Mouse (Mus musculus) adrenal gland, postnatal 25 days (tissue): Measurements from ENCODE around the gene Gnai2. TPM values are rescaled to one million over a fixed set of nuclear protein-coding genes. Genes with fewer than 3 reads are reported as not detected.

ENCODE experiments used
- DNase-seq: peaks from one replicate; pipeline ENCODE4 v3.0.0; 2021; ENCODE audit warnings: mixed read lengths
- total RNA-seq: library from RNA; stranded (reverse); gene quantifications from 2 replicates; pipeline ENCODE4 v1.2.3, GENCODE M21; 2021

The Gnai2 gene
- total RNA-seq, 1 experiment from 2014 or later: 238 TPM

DNA sequence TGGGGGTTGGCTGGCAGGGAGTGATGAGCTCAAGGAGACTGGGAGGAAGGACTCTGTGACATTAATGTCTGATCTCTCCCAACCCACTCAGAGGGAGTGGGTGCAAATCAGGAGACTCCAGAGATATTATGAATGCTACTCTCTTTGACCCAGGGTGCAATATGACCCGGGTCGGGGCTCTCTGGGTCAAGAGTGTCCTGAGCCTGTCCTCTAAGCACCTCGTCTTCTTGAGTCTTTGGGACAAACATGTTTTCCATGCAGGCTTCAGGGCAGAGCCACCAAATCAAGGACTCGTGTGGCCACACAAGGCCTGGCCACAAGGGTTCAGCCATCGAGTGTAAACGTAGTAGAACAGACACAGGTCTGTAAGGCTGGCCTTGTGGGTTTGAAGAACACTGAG is 22.9 kb upstream of the Gnai2 start:
- no peak for DNase-seq

DNA sequence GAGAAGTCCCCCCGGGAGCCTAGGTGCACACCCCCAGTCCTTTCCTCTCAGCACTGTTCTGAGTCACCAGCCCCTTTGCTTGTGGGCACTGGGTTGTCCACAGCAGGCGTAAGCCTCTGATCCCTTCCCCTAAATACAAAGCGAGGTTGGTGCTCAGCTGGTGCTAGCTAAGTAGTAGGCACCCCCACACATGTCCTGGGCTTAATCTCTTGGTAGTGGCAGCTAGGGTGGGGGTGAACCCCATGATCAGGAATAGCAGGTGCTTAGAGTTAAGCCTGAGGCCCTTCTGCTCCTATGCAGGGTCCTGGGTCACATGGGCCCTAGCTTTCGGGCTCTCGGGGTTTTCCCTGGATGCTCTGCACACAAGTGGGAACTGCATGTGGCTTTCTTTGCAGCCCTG is 22.0 kb upstream of the Gnai2 start:
- DNase-seq: no peak

DNA sequence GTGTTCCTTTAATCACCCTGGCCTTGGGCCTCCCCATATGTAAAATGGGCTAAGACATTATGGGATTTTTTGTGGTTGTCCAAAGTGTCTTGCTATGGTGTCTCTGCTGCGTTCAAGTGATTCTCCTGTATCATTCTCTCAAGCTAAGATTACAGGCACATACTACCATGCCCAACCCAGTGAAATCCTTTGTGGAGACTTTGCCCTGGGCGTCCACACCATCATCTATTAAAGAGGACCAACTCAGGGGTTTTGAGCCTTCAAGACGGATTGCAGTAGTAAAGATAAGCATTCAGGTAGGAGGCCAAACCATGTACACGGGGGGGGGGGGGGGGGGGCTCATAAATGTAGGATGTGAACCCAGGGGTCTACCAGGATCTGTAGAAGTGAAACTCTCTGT is 19.4 kb upstream of the Gnai2 start:
- no peak for DNase-seq

DNA sequence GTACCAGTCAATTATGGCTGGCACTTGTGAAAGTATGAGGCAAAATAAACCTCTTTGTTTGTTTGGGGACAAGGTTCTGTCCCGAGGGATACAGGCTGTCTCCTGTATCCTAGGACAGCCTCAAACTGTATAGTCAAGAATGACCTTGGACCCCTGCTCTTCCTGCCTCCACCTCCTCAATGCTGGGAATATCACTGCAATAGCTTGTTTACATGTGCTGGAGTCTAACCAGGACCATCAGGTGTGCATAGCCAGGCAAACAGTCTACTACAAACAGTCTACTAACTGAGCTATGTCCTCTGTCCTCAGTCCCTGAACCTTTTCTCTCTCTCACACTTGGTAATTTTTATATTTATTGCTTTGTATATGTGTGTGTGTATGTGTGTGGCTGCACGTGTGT is 18.3 kb upstream of the Gnai2 start:
- DNase-seq: no peak

DNA sequence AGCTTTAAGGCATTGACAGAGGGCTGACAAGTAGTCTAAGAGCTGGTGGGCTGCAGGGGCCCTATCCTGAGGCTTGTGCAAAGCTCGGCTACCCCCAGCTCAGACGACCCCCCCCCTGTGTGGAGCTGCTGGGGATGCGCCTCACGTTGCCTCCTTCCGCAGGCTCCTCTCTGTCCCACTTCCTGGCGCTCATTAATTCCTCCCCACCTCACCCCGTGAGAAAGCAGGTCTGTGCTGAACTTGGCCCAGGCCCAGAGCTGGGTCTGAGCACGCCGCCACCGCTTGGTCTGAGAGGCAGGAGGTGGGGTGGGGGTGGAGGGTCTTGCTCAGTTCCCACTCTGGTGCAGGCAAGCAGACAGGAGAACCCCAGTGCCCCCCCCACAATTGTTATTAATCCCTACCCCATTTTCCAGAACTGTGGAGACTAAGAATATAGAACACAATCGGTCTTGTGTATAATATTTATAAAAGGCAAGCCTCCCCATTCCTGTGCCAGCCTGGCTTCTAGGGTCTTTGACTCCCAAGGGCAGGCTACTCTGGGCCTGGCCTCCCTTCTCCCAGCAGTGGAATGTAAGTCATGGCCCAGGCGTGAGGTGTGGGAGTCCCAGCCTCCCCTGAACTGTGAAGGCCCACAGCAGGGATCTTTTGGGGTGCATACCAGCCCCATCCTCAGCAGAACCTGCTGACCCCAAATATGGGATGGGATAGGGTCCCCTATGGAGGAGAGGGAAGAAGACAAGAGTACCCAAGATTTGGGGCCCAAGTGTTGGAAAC is 15.7 kb upstream of the Gnai2 start:
- DNase-seq: no peak

DNA sequence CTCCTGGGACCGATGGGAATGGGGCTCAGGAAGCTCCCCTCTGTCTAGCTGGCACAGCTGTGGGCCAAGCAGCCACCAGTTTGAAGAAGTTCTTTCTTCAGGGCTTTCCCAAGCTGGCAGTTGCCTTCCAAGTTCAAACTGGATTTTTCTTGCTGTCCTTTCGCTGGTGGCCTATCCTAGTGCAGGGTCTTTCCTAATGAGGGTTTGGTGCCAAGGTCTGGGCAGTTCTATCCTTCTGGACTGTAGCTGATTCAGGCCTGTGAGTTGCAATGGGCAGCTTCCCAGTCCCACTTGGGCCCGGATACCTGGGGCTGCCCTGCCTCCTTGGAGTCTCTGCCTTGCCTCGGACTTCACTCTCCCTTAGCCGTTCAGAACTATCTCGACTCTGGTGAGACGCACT is 15.1 kb upstream of the Gnai2 start:
- DNase-seq: no peak

DNA sequence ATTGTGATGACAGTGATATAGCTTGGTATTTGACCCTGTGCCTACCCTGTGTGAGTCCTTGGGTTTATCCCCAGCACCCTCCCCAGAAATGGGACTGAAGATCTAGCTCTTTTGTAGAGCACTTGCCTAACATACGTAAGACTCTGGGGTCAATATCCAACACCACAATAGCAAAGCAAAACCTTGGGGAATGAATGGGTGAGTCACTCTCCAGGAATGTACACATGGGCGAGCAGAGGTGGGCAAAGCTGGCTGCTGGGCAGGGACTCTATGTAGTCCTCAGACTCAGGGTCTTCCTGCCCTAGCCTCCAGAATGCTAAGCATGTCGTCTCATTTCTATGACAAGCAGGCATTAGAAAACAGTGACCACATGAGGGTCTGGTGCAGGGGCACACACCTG is 13.6 kb upstream of the Gnai2 start:
- no peak for DNase-seq

DNA sequence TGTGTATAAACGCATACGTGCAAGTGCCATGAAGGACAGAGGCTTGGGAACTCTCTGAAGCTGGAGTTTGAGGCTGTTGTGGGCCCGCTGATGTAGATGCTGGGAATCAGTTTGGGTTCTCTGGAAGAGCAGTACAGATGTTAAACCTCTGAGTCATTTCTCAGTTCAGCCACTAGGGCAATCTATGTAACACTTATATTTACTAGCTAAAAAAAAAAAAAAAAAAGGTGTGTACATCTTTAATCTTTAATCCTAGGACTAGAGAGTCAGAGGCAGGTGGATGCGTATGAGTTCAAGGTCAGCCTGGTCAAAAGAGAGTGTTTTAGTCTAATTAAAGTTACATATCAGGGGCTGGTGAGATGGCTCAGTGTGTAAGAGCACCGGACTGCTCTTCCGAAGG is 11.8 kb upstream of the Gnai2 start:
- DNase-seq: no peak

DNA sequence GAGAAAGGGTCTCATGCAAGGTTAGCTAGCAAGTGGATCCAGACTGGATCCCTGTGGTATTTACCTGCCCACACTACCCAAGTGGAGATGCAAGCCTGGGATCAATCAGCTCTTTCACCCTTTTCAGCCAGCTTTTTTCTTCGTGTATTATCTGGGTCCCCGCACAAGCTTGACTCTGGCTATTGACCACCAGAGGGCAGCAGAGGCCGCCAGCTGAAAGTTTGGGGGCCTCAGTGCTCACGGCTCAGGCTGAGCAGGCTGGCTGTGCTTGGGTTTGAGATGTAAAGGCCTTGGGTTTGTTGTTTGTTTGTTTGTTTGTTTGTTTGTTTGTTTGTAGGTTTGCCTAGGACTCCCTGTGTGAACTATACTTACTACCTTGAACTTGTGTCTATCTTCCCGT is 10.4 kb upstream of the Gnai2 start:
- peak; percentile 79 for DNase-seq

DNA sequence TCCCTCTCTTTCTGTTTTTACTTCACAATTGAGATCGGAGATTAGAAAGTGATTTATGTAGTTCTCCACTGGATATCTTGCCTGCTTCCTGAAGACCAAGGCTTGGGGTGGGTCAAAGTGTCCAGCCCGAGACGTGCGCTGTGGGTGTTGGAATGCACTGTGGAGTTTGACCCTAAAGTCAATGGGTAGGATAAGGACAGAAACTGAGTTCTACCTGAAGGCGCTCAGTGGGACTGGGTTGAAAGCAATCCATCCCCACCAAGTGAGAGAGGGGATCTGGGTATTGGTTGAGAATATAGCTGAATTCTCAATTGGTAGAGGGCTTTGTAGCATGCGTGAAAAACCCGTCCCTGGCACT is 10.0 kb upstream of the Gnai2 start:
- no peak for DNase-seq

DNA sequence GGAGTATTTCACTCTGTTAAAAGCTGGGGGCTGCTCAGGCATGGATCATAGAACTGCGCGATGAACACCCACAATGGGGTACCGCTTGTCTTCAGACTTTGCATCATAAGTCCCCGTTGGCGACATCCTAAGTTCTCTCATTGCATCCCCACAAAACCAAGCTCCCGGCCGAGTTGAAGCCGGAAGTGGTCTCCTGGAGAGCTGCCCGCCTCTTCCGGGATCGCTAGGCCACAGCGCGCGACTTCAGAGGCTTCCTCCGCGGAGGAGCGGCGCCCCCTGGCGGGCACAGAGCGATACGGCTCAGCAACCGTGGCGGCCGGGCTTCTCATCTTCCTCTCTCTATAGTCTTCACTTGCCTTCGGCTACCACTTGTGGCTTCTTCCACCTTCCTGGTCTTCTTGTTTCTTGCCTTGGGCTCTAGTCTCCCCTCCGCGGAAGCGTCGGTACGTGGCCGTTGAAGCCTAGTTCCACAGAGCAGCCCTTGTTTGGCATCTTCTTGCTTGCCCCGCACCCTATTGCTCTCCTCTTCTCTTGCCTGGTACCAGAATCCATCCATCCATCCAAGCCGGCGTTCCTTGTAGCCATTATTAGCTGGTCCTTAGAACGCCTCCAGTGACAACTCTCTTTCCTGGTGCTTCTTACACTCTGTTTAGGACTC is 9.5 kb upstream of the Gnai2 start:
- peak; percentile 95 for DNase-seq

DNA sequence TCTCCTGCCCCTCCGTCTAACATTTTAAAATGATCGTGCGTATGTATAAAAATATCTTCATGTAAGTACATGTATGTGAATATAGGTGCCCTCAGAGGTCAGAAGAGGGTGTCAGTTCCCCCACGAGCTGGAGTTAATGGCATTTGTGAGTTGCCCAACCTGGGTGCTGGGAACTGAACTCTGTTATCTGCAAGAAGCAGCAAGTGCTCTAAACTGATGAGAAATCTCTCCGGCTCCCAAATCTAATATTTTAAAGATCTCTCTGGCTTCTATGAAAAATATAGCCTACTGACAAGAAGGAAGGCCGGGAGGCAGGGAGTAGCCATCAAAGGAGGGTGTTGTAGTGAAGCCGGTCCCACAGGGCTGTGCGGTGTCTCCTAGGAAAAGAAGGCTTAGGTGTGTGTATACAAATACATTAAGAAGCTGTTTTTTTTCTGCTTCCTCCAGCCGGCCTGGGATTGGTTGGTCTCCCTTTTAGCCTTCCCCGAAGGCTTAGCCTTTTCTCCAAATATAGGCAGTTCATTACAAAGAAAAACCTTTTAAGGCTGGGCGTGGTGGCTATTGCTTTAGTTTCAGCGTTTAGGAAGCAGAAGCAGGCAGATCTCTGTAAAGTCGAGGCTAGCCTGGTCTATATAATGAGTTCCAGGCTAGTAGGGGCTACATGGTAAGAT is 8.5 kb upstream of the Gnai2 start:
- no peak for DNase-seq

DNA sequence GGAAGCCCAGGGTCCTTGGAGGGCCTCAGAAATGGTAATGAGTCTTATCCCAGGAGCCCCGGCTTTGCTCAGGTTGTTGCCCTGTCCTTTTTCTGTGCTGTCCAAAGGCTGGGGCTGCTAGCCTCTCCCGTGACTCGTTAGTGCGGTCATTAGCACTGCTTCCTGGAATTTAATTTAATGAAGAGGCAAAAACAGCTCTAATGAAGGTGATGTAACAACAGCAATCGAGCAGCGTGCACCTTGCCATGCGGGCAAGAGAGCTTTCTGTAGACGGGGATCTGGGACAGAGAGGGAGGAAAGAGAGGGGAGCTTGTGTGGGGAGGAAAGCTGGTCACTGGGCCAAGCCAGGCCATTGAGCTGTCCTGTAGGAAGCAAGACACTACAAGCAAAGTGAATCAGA is 6.5 kb upstream of the Gnai2 start:
- no peak for DNase-seq

DNA sequence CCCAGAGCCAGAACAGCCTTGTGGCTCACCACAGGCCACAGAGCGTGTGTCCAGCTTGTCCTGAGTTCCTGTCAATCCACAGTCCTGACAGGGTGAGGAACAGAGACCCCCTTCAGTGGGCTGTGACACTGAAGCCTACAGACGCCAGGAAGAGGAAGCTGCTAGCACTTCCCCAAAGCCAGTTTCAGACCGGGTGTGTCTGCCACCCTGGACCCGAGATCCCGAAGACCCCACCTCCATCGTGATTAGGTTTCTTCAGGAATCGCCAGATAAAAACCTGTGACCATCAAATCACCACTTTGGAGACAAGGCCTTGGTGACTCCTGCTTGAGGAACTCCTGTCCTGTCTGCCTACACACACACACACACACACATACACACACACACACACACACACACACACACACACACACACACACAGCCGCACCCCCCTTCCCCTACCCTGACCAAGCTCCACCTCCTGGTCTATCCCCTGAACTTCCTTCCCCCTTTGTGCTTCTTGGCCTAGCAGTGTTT is 5.1 kb upstream of the Gnai2 start:
- no peak for DNase-seq

DNA sequence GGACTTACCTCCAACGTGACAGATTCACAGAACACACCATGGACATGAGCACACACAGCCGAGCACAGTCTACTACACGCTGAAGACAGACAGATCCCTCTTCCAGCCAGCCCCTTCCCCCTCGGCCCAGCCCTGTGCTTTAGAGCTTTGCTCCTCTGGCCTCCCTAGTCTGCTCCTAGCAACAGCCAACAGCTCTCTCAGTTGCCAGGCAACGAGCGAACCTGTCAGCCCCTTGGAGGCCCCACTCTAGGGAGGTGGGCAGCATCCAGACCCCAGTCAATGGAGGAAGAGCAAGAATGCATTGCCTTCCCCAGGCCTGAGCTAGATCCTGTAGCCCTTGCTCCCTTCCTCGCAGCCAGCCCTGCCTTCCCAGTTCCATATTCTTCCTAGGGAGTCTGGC is 1.9 kb upstream of the Gnai2 start:
- DNase-seq: no peak

DNA sequence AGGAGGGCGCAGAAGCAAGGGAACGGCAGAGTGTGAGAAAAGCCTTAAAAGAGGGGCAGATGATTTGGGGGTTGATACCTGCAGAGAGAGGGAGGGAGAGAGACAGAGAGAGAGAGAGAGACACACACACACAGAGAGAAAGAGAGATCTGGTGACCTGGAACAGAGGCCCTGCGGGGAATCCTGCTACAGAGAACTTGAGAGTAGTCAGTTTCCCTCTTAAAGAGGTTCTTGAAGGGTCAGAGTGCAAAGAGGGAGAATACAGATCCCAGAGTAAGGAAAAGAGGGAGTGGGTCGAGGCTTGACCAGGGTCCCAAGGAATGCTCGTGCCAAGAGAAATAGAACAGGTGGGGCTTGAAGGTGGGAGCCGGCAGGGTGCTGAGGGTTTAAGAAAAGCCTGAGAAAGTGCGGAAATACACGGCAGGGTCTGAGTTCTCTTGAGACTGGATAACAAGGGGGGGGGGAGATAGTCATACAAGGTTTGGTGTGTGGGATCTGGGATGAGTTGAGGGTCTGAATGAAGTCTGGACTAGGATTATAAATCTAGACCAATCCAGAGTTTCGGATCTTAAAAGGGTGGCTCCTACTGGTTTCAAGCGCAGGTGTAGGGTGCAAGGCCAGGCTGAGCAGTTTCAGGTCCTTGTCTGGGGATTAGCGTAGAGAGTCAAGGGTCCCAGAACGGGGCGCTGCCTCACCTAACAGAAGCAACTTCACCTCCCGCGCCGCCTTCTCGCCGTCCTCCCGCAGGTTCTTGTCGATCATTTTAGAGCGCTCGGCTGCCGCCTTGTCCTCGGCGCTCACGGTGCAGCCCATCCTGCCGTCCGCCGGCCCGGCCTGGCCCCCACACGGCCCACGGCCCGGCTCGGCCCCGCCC is 525 bp downstream of the Gnai2 start:
- DNase-seq: no peak

DNA sequence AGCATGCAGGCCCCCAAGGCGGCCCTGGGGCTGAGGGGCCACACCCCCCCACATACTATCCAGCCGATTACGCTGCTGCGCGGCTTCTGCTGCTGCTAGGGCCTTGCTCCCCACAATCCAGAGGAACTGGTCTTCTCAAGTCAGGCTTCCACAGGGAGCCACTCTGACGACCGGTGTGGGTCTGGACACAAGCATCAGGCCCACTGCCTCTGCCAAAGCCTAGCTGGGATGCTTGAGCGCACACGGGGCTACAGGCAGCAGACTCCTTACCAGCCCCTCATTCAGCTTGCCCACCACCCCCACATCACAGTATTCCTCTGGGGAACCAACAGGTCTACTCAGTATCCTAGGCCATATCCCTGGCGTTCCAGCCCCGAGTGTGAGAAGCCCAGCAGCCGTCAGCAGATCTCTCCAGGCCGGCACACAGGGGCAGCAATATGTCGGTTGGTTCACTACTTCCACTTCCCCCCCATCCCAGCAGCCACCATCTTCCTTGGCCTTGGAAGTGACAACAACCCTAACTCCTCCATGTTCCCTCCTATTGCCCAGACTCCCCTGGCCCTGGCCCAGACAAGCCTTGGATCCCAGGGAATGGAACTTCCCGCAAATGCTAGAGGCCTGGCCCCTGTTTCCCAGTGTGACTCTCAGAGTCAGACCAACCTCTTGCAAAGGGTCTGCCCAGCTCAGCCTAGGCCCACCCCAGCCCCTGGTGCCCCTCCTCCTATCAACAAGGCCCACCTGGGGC is 1.3 kb downstream of the Gnai2 start:
- DNase-seq: no peak

DNA sequence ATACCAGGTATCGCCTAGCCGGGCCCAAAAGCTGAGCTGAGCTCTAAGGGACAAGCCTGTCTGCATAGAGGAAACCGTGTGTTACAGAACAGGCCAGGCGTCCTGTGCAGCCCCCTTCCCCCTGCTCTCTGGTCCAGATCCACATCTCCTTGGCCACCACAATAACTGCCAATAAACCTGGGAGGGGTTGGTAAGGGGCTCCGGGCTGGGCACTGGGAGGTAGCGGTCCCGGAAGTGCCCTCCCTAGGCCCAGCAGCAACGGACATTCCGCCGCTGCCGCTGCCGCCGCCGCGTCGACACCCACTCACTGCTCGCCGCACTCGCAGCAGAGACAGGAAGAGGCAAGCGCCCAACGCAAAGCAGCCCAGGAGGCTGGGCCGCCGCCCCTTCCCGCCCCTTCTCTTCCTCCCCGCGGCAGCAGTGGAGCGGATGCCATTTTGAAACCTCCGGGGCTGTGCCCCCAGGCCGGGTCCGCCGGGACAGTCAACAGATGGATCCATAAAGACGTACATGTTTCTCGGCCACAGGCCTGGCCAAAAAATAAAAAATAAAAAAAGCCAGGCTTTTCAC is 2.0 kb downstream of the Gnai2 start:
- DNase-seq: peak; percentile 82

DNA sequence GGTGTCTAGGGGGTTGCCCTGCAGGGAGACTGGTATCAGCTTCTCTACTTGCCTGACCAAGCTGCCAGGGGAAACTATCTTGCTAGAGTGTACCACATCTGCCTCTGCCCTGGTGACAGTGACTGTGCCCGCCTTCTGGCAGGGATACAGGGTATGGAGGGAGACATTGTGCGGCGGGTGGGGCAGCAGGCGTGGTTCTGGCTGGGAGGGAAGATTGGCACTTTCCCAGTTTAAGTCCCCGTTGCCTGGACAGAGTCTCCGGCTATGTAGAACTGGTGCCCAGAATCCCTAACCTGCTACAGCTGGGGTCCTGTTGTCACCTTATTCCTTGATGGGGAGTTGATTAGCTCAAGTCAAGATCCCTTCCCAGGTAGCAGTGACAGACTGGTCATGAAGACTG is 2.7 kb downstream of the Gnai2 start:
- DNase-seq: peak; percentile 42

DNA sequence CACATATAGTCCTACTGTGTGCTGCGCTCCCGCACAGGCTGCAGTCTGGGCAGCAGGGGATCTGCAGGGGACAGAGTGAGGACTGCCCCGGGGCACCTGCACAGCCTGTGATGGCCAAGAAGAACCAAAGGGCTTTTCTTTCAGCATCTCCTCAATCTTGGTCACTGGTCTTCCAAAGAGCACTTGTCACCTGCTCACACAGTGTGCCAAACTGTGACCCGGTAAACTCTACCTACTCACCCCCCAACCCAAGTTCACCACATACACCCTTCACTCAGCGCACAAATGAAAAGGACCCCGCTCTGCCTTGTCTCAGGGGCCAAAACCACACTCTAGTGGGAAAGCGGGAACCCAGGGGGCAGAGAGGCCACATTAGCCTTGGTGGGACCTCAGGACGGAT is 3.3 kb downstream of the Gnai2 start:
- no peak for DNase-seq

DNA sequence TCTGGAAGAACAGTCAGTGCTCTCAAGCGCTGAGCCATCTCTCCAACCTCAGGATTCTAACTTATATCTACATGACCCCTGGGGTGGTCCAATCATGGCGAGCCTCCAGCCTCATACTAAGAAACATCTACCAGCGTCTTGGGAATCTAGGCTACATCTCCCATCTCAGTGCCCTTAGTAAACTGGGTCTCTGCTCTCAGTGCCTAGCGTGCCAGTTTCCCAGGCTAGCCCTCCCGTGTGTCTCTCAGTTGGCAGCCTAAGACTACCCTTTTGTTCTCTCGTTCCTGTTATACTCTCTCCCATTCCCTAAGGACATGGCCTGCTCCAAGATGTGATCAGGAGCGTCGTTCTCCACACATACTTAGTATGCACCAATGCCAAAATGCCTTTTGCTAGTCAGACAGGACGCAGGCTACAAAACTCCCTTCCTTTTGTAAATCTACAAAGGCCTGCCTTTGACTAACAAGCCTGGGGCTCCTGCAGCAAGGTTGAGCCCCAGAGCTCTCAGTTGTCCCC is 3.8 kb downstream of the Gnai2 start:
- no peak for DNase-seq
